Mouse (Mus musculus): Measurements from ENCODE around the gene Rpp40.

The Rpp40 gene

DNA sequence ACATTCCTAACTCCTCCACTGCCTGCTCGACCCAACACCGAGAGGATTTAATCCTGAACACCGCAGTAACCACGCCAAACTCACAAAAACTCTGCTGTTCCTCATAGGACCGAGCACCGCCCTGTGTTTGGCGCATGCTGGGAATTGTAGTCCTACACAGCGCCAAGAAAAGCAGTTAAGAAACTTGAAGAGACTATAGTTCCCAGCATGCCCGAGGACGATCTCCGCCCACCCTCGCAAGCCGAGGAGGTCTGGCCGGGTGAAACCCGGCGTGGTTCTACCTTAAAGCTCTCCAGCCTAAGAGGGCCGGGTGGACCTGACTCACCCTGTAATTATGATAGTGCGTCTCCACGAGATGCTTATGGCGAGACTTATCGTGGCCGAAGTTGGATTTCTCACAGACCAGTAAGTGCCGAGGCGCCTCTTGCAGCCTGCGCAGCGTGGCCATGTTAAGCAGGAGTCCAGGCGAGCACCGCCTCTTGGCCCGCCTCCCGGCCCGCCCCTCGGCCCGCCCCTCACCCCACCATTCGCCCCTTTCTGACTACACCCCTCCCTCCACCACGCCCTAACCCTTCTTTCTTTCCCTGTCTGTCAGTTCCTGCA is at the start of gene Rpp40:
Gene Rpp40 (minus strand): TSS at position 481 of the 603 bp plus-strand sequence.
- peak; percentile 89 to 90 for DNase-seq

DNA sequence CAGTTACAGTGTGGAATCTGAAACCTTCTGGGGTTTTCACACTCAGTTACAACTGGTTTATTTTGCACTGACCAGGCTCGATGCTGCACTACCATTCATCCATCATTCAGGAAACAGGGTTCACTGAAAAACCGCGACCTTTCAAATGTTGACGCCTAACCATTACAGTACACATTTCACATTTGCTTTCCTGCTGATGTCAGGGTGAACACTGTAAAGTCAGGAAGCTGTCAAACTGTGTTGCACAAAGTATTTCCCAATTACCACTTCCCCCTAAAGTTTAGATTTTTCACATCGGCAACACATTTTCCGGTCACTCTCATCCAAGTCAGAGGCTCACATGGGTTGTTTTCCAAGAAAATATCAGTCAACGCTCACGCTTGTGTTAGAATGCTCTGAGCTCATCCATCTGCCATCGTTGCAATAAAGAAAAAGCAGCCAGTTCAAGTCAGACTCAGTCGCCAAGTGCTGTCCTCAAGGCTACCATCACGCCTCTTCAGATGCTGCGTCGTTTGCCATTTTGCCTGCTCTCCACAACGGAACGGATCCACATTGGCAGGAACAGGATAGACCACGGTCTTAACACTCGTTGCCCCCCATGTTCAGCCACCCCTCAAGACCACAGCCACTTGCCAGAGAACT is 43.8 kb upstream of the Rpp40 start:
- DNase-seq = no peak

DNA sequence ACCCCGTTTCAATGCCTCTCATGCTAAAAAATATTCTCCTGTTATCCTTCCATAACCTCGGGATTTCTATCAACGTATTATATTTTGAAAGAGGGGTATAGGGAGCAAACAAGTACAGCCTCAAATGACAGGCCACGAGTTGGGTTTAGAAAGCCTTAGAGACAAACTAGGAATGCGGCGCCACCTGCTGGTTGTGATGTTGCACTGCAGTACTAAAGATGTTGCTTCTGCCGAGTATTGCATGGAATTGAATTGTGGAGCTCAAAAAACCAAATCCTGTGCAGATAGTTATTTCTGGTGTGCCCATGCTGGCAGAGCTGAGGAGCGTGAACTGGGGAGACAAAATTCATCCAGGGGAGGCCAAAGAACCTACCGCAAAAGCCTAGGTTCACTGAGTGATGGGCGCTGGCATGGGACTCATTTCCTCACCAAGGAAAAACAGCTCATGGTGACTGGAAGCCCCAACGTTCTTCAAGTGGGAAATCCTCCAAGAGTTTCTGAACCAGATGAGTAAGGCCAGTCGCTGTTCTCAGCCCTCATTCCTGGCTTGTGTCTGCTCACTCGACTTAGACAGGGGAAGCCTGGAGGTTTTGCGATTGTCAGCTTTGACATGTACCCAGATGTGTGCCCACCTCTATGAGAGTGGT is 41.3 kb upstream of the Rpp40 start:
- peak; percentile 41 to 56 for DNase-seq

GRCm38 (mm10) chr13:35946659-35947353 is 40.6 kb upstream of the Rpp40 start:
- DNase-seq = no peak

- DNase-seq = no peak
Observed at GRCm38 (mm10) chr13:35940934-35941333, 34.8 kb upstream of the Rpp40 start.

DNA sequence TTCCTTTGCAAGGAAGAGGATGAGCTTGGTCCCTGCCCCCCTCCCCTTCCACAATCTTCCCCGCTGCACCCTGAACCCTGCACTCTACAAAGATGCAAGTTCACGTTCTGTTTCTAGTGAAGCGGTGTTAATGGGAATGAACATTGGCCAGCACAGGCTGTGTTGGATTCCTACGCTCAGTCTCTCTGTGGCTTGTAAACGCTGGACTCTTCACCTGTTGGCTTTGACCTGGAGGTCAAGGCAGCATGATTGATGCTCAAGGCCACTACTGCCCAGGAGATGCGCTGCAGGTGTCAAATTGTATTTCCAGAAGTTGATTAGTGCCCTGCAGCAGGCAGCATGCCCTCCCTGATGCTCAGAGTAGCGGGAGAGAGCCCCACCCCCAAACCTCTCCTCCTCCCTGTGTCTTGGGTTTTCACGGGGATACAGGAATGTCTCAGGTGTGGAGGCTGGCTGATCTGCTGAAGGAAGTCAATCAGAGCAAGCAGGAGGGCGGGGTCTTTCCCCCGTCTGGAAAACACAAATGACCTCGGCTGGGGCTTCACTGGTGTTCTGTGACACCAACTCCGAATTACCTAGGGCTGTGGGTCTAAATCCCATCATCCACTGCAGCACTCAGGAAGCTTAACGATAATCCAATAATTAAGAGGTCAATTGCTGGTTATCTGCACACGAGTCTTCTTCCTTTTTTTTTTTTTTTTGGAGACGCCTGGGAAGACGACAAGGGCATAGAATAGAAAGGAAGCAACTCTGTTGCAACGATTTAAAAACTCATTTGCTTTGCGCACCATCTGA is 33.9 kb upstream of the Rpp40 start:
- DNase-seq = no peak

DNA sequence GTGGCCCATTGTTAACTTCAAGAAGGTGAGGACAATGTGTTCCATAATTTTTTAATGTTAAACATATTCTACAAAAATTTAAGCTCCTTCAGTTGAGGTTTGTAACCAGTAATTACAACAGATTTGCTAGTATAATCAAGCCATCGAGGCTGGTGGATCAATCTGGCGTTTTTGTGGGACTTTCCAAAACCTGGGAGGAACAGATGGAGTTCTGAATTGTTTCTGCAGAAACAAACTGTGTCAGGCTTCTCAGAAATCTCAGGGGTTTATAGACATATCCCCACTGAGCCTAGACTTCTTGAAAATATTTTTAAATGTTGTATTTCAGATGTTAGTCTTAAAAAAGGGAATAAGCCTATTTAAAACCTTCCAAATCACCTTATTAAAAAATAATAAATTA is 31.8 kb upstream of the Rpp40 start:
- no peak for DNase-seq

DNA sequence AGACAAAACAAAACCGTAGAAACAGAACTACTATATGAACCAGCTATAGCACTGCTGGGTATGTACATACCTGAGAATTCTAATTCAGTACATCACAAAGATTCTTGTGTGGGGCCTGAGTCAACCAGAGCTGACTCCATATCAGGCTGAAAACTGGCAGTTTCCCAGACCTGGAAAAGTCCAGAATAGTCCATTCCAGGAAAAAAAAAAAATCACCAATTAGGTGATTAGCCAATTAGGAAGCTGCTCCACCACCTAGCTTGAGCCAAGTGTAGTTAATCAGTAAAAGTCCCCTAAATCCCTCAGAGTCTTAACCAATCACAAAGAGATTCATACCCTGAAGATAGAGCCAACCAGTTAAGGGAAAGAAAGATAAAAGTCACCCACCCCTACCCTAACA is 5.3 kb upstream of the Rpp40 start:
- no peak for DNase-seq

- no peak for DNase-seq
Observed at GRCm38 (mm10) chr13:35905378-35905777, 781 bp downstream of the Rpp40 start.

GRCm38 (mm10) chr13:35892866-35893265 is 13.3 kb downstream of the Rpp40 start:
- DNase-seq = no peak

- peak; percentile 47 to 54 for DNase-seq
Observed at GRCm38 (mm10) chr13:35886121-35886725, 19.9 kb downstream of the Rpp40 start.

DNA sequence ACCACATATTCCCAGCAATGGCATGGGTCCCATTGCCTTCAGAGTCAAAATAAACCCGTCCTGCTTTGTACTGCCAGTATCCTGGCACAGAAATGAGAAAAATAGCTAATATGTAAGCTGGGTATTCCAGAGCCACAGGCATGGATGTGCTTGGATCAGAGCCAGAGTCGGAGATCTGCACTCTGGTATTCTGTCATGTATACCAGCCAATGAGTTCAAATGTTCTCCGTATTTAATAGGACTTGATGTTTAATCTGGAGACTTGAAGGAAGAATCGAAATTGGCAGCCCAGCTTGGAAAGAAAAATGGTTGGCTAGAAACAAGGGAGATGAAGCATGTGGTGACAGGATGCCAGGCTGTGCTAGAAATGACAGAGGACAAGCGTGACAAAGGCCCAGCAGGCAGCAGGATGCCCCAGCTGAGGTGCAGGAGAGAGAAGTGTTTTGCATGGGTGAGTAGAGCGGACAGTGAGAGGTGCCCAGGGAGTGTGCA is 25.6 kb downstream of the Rpp40 start:
- DNase-seq = no peak

DNA sequence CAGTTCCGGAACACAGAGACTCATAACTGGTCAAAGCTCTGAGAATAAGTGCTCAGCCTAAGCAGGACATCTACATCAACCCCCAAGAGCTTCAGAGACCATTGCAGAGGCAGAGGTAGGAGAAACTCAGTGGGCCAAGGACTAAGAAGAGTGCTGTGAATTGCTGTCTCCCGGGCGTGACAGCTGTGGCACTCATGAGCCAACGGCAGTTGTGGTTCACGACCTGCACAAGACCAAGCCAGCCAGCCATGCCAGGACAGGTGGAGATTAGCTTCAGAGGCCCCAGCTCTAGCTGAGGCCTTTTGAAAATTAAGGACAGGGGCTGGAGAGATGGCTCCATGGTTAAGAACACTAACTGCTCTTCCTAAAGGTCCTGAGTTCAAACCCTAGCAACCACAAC is 26.6 kb downstream of the Rpp40 start:
- no peak for DNase-seq

DNA sequence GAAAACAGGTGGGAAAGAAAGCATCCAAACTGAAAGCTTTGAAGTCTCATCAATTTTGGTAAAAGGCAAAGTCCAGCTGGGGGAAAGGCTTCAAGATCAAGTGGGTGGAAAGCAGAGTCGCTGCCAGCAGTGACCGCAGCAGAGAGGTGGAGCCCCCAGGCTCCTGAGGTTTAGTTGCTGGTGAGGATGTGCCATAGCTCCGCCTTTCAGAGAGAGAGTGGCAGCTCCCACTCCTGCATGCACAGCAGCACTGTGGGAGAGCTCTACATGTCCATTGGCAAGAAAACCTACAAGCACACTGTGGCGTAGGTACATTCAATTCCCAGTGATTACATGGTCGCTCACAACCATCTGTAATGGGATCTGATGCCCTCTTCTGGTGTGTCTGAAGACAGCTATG is 27.1 kb downstream of the Rpp40 start:
- no peak for DNase-seq

- no peak for DNase-seq
Observed at GRCm38 (mm10) chr13:35878282-35878681, 27.9 kb downstream of the Rpp40 start.

- DNase-seq = no peak
Observed at GRCm38 (mm10) chr13:35875396-35875795, 30.8 kb downstream of the Rpp40 start.

- no peak for DNase-seq
Observed at GRCm38 (mm10) chr13:35871107-35871506, 35.1 kb downstream of the Rpp40 start.

- no peak for DNase-seq
Observed at GRCm38 (mm10) chr13:35870659-35871058, 35.5 kb downstream of the Rpp40 start.

GRCm38 (mm10) chr13:35860916-35861315 is 45.2 kb downstream of the Rpp40 start:
- no peak for DNase-seq

- no peak for DNase-seq
Observed at GRCm38 (mm10) chr13:35857486-35857885, 48.7 kb downstream of the Rpp40 start.

DNA sequence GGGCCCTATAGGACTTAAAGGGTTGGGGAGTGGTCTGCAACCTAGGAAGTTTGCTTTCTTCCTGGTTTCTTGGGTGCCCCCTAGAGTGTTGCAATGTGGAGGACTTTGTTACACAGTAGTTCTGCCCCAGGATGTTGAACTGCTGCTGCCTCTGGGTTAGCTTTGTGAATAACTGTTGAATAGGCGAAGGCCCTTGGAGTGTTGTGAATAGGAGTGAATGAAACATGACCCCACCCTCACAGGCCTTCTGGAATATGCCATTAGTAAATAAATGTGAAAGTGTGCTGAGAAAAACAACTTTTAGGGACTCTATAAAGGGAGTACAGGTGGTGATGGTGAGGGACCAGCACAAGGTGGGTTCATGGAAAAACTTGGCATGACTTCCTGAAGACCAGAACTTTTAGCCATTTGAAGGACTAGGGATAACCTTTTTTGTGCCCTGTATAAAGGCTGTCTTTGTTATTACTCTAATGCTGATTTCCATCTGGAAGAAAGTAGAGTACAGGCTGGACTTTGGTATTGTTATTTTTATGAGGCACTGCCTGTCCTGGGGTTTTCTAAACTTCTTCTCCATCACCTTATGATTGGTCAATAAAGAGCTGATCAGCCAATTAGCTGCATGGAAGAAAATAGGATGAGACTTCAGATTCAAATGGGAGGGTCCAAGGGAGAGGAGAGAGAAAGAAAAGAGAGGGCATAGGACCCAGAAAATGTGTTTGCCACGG is 53.1 kb downstream of the Rpp40 start:
- DNase-seq = no peak

DNA sequence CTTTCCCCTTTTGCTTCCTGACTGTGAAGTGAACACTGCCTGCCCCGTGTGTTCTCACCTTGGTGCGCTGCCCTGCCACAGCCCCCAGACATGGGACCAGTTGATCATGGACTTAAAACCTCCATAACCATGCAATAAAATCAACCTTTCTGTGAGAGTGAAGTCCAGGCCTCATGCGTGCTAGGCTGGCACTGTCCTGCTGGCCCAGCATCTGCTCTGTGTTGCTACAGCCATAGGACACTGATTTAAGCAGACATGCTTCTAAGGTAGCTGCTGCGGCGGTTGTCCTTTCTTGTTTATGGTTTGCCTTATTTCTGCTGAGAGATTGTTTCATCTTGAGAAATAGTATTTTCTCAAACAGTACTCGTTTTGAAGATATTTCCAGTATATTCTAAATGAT is 54.6 kb downstream of the Rpp40 start:
- no peak for DNase-seq
